Mouse (Mus musculus) layer of hippocampus, adult 8-10 months (tissue): ENCODE data around the gene Pam. TPM values are rescaled to one million over a fixed set of nuclear protein-coding genes. Genes with fewer than 3 reads are reported as not detected.
A peak's percentile ranks its signal among the peaks of the same experiment; 100 is the strongest.

Experiments
- DNase-seq, 2 experiments: peaks; one replicate each; pipeline ENCODE4 v3.0.0; 2022; ENCODE audit warnings: low spot score in 2 of 2
- total RNA-seq, 4 experiments: library from RNA; stranded (reverse); gene quantifications; 2 replicates each; pipeline ENCODE4 v1.2.4; 2022

Gene Pam
- total RNA-seq, 4 experiments from 2014 or later, result 190 to 224 (median 205) TPM

- DNase-seq, result no peak
These were observed 15.0 kb downstream of the Pam start for GRCm38 (mm10) chr1:98080431-98080830.

DNA sequence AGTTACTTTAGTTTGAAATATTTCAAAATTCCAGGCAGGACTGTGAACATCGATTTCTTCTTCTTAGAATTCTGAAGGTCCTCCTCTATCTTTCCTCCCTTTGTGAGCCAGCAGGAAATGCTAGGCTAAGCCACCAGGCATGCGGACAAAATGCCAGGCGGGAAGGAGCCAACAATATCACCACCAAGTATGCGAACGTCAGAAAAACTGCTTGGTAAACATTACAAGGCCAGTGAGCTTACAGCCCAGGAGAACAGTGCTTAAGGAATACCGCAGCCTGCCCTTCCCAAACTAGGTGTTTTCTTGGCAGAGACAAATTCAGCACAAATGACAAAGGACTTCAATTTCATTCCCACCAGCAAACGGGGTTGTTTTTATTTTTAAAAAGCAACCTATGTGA is 15.8 kb downstream of the Pam start:
- DNase-seq, result no peak

- DNase-seq, result no peak
These were observed 16.7 kb downstream of the Pam start for GRCm38 (mm10) chr1:98078735-98079134.

DNA sequence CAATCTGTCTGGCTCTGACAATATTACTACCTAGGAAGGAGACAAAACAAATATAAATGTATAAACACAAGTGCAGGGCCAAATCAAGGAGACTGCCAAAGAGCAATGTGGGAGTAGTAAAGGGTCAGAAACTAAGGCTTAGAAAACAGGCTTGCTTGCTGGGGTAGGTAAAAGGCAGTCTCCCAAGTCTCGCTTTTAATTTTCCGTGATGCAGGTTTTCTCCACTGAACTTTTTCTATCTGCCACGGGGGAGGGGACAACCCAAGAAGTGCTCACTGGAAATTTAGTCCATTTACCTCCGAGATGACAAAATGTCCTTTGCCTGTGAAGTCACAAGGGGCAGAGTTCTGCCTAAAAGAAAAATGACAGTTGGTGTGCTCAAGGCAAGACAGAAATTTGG is 21.6 kb downstream of the Pam start:
- no peak for DNase-seq

DNA sequence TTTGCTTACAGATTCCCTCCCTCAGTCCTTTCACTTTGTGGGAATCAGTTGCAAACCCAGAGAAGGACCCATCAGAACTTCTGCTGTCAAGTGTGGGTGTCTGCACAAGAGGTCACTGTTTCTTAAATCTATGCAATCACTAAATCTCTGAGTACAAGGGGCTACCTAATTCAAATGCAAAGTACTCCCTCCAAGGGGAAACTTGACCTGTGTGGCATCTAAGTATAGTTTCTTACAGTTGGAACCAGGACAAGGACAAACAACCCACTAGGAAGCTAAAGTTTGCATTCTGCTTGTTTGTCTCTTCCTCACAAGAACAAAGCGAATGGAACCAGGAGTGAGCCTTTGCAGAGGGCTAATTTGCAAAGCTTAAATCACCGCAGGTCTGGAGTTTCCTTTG is 22.3 kb downstream of the Pam start:
- no peak for DNase-seq

GRCm38 (mm10) chr1:98072045-98072444 is 23.4 kb downstream of the Pam start:
- DNase-seq, result no peak

- no peak for DNase-seq
These were observed 24.0 kb downstream of the Pam start for GRCm38 (mm10) chr1:98071436-98071835.

DNA sequence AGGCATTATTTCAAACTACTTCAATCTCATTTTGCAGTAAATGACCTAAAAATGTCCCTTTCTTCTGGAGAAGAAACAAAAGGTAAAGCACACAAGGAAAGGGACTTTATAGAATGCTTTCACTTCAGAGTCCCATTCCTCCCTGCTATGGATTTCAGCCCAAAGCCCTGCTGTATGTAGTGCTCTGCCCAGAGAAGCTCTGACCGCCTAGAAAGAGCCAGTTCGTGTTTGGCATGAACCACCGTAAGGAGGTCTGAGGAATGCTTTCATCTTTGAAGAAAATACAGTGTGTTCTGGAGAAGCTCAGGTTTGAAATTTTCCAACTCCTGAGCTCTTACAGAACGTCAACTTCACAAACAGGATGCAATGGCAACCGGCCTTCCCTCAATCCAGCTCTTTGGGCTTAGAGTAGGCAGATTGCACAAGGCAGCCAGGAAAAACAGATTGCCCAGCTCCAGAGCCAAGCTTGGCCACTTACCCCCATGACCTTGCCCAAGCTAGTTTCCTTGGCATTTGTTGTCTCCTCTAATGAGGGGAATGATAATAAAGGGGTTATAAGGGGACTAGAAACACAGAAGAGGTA is 24.6 kb downstream of the Pam start:
- no peak for DNase-seq

GRCm38 (mm10) chr1:98068177-98068576 is 27.3 kb downstream of the Pam start:
- DNase-seq, result no peak

GRCm38 (mm10) chr1:98062074-98062473 is 33.4 kb downstream of the Pam start:
- DNase-seq, result no peak

- no peak for DNase-seq
These were observed 36.0 kb downstream of the Pam start for GRCm38 (mm10) chr1:98059401-98059800.

GRCm38 (mm10) chr1:98056996-98057945 is 38.2 kb downstream of the Pam start:
- no peak for DNase-seq

- no peak for DNase-seq
These were observed 39.2 kb downstream of the Pam start for GRCm38 (mm10) chr1:98056277-98056676.

- DNase-seq, result no peak
These were observed 39.9 kb downstream of the Pam start for GRCm38 (mm10) chr1:98055591-98055990.

DNA sequence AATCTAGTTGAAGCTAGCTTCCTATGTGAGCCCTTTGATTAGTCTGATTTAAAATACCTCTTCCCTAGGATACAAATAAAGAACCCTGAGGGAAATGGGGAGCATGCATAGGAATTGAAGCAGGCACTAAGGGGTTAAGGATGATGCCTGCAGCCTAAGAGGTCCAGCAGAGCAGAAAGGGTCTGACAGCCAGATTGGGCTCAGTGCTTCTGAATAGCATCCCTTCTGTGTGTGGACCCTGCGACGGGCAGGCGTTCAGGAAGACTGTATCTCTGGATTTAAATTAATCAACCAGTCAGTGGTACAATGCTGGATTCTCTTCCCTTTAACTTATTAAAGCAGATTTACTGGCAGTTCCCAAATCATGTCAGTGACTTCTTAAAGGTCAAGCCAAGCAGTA is 41.5 kb downstream of the Pam start:
- no peak for DNase-seq

DNA sequence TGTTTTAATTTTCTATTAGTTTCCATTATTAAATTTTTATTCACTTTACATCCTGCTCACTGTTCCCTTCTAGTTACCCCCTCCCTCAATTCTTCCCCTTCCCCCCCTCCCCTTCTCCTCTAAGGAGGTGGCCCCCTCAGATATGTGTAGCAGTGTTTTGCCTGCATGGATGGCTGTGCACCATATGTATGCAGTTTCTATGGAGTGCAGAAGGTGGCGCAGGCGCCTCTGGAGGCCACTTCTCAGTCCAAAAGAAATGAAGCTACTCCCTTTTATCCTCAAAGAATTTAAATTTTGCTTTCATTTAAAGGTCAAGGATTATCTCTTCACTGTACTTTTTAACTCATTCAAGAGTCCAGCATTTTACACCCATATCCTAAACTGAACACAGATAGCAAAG is 42.0 kb downstream of the Pam start:
- no peak for DNase-seq

GRCm38 (mm10) chr1:98052775-98053174 is 42.7 kb downstream of the Pam start:
- DNase-seq, result no peak

- no peak for DNase-seq
These were observed 44.4 kb downstream of the Pam start for GRCm38 (mm10) chr1:98051039-98051438.

DNA sequence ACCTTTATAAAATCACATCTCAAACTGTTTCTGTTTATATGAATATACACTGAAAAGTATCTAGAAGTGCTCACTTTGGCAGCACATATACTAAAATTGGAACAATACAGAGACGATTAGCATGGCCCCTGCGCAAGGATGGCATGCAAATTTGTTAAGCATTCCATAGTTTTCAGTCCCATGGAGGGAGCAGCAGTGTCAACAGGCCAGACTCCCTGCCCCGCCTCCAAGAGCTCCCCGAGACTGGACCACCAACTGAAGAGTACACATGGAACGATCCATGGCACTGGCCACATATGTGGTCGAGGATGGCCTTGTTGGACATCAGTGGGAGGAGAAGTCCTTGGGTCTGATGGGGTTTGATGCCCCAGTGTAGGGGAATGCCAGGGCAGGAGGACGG is 45.7 kb downstream of the Pam start:
- DNase-seq, result no peak

- DNase-seq, result no peak
These were observed 47.1 kb downstream of the Pam start for GRCm38 (mm10) chr1:98048218-98048801.

- DNase-seq, result peak; percentile 43 to 46
These were observed 47.9 kb downstream of the Pam start for GRCm38 (mm10) chr1:98047284-98048217.
